Mouse (Mus musculus) left cerebral cortex, postnatal 14 days (tissue): ENCODE measurements around the gene Ttc23l. TPM values are rescaled to one million over a fixed set of nuclear protein-coding genes. Genes with fewer than 3 reads are reported as not detected.

ENCODE experiments used
- DNase-seq, 2 experiments: peaks; one replicate each; pipeline ENCODE4 v3.0.0; 2021 to 2022; ENCODE audit warnings: low spot score in 2 of 2, mixed read lengths in 1 of 2
- intact Hi-C: fragments of 180-260 bp; cut with DNase I; formaldehyde crosslinking; loops from one replicate; pipeline ENCODE4 v1.15.1; 2025
- total RNA-seq, 2 experiments: library from RNA; stranded (reverse); gene quantifications; 2 replicates each; pipeline ENCODE4 v1.2.3; 2021

The Ttc23l gene
- total RNA-seq, 2 experiments from 2014 or later: not detected

DNA sequence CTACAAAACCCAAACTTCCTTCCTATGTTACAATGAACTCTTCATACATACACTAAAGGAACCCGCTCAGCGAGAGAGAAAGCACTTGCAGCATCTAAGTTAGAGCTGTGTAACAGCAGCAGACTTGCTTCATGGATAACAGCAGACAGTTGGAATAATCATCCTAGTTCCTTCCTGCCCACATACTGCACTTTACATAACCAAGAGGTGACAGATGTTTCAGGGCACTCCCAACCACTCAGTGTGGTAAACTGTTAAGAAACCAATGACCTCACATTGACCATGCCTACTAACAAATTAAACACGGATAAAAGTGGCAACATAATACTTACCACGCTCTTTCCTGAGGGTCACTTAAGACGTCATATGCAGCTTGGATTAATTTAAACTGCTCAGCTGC is 94.9 kb downstream of the Ttc23l start:
- intact Hi-C loops: loop anchor here (10.0 kb wide), 1 partner anchor 1009 kb away; no protein-coding TSS in a partner anchor

DNA sequence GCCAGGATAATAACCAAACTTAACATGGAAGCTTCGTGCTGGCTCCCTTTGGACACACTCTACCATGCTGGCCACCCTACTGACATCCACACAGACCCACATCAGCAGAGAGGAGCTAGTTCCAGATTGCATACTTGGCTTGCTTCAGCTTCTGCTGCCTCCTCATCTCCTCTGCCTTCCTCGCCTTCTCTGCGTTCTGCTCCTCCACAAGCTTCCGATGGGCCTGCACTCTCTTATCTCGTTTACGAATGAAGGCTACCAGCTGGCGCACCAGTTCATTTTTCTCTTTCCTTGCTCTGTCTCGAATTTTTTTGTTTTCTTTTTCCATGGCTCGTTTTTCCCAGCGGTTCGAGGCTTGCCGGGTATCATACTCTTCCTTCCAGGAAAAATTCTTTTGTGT is 97.5 kb downstream of the Ttc23l start:
- no peak for DNase-seq
- intact Hi-C loops: loop anchor here (10.0 kb wide), 1 partner anchor 1006 kb away; no protein-coding TSS in a partner anchor

More for the DNA sequence above, 94.9 kb downstream of the Ttc23l start:
- DNase-seq: no peak

Other genes starting within 250 kb of the Ttc23l start
- not detected for gene Gm21973, start 233.3 kb downstream of the Ttc23l start, total RNA-seq
- not detected for gene Agxt2, start 200.1 kb downstream of the Ttc23l start, total RNA-seq
- 10 to 100 TPM; 13.7 to 15.6 TPM for gene Dnajc21, start 88.2 kb downstream of the Ttc23l start, total RNA-seq
- 10 to 100 TPM; 18.9 to 24.2 TPM for gene Brix1, start 72.7 kb downstream of the Ttc23l start, total RNA-seq
- 10 to 100 TPM; 12.2 to 14.7 TPM for gene Rad1, start 72.7 kb downstream of the Ttc23l start, total RNA-seq
- 10 to 100 TPM; 10.4 to 11.4 TPM for gene Rai14, start 156.0 kb upstream of the Ttc23l start, total RNA-seq